Mouse (Mus musculus): ENCODE data around the gene Pipox.

The Pipox gene

DNA sequence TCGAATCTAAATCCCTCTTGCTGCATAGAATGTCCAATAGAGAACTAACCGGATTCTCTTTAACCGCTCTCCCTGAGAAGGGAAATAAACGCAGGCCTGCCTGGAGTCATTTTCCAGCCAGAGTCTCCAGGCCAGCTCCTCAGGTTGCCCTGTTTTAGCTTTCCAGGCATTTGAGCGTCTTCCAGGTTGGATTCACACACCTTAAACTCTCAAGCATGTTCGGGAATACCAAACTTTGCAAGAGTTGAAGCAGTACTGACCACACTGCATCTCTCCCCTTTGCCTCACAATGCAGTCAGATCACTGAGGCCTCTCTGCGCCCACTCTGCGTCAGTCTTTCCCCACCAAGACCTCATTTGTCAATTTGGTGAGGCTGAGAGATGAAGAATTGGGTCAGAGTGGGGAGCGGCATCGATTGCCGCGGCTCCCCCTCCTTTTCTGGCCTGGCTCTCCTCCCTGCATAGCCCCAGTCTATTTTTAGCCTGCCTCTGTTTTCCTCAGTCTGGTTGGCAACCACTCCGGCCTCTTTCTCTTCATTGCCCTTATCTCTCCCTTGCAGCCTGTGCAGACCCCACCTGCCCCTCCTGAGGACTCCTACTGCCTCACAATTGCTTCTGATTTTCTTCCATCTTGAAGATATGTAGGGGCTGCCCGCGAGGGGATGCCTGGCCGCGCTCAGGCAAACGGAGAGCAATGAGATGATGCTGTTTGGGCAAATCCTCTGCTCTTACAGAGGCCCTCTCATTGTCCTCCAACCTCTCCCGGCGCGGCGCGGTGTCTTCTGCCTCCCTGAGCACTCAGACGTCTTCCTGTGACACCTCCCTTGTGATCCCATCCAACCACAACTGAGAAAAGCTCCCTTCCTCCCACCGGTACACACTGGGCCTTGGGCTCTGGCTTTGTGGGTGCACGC, 17.8 kb downstream of the Pipox start:
- peak in 1 of 2 experiments; percentile 14 for DNase-seq (ENCODE audit: low spot score in 2 of 2)

- DNase-seq (ENCODE audit: low spot score in 2 of 2): no peak
Measured at GRCm38 (mm10) chr11:77875269-77875668, 18.6 kb downstream of the Pipox start.

DNA sequence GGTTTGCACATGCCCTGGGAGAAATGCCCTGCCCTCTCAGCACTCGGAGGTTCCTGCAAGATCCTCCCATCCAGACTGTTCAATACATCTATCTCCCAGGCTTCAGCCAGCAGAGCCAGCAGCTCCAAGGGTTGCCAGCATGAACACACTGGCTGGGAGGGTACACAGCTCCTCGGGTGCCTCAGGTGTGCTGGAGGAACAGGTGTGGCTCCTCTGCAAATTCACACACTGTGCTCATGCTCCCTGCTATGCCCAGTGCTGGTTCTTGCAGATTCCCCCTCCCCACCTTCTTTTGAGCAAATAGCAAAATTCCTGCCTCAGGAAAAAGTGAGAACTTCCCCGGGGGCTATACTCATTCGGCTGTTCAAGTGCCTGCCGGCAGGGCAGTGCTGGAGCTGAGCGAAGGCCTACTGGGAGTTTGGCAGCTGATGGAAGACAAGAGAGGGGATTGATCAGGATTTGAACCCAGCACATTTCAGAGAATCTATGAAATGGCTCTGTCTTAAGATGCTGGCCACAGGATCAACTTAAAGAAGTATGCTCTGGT, 19.1 kb downstream of the Pipox start:
- DNase-seq (ENCODE audit: low spot score in 2 of 2): no peak

- no peak for DNase-seq (ENCODE audit: low spot score in 2 of 2)
Measured at GRCm38 (mm10) chr11:77873116-77873515, 20.8 kb downstream of the Pipox start.

DNA sequence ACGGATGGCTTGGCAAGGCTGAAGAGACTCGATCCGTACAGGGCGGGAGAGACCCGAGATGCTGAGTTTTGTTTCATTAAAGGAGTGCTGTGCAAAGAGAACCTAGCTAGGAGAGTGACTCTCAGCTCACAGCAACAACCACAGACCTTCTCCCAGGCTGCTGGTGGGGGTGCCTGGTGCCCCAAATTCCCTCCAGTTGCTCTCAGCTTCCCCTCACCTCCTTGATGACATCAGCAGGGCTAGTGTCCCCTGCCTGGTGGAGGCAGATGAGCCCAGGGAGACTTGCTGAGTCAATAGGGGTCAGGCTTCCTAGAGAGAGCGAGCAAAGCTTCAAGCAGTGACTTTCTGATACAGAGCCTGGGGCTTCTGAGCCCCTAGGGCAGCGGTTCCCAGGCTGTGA, 21.2 kb downstream of the Pipox start:
- no peak for DNase-seq (ENCODE audit: low spot score in 2 of 2)

DNA sequence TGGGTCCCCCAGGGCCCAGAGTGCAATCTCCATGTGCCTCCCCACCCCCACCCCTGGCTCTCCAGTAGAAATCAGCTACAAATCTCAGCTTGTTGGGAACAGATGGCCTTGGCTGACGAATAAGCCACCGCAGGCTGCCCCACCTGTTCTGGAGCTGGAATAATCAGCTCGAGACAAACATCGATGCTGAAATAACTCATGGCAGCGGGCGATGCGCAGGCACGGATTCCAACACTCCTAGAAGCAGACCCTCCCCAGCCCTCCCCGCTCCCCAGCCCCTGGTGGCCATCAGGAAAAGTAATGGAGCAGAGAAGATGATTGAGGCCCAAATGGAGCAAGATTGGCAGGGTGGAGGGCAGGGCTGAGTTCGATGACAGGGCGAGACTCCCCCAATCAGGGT, 21.7 kb downstream of the Pipox start:
- no peak for DNase-seq (ENCODE audit: low spot score in 2 of 2)

DNA sequence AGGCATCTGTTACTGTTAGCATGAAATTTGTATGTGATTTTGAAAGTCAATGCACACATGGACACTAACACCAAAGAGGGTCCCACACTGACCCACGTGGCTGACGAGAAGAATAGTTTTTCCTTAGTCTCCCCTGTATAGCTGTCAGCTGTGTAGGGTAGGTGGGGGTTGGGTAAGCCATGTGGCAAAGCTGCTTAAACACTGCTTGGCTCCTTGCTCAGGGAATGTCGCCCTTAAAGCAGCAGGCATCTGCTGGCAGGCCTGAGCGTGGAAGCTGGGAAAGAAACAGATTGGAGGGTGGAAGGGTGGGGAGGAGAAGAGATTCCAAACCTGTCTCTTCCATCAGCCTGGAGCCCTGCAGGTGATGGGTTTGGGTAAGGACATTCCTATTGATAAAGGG, 22.5 kb downstream of the Pipox start:
- peak in 1 of 2 experiments; percentile 57 for DNase-seq (ENCODE audit: low spot score in 2 of 2)

GRCm38 (mm10) chr11:77867419-77868083, 26.3 kb downstream of the Pipox start:
- no peak for DNase-seq (ENCODE audit: low spot score in 2 of 2)

- DNase-seq (ENCODE audit: low spot score in 2 of 2): no peak
Measured at GRCm38 (mm10) chr11:77864771-77865170, 29.1 kb downstream of the Pipox start.

DNA sequence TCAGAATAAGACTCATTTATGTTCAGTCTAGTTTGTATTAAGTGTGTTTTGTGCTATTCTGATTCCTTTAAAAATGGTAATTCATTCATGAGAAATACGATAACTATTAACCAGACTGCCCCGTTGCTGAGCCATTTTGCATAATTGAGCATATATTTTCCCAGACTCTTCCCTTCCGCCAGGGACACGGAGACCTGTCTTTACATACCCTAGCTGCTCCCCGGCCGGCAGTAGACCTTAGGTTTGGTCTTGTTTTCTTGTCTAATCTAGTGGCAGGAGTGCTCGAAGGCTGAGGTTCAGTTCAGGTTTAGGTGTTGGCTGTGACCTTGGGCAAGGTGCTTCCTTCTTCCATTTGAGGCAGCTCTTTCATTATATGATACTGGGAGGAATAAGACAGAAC, 31.0 kb downstream of the Pipox start:
- no peak for DNase-seq (ENCODE audit: low spot score in 2 of 2)

GRCm38 (mm10) chr11:77860947-77861346, 32.9 kb downstream of the Pipox start:
- DNase-seq (ENCODE audit: low spot score in 2 of 2): no peak

DNA sequence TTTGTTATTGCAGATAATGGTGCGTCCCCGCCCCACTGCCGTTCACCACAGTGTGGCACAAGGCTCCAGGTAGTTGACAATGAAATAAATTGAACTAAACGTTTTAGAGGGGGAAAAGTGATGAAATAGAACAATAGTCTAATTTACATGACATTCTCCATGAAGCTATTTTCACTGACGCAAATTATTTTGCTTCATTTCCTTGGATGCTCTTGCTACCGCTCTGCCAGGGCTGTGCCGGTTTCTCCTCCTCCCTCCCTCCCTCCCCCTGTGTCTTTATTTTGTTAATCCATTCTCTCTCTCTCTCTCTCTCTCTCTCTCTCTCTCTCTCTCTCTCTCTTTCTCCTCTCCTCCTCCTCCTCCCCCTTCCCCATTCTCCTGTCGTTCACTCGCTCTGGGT, 35.3 kb downstream of the Pipox start:
- DNase-seq (ENCODE audit: low spot score in 2 of 2): no peak

GRCm38 (mm10) chr11:77857089-77857488, 36.8 kb downstream of the Pipox start:
- no peak for DNase-seq (ENCODE audit: low spot score in 2 of 2)

GRCm38 (mm10) chr11:77855396-77855795, 38.5 kb downstream of the Pipox start:
- no peak for DNase-seq (ENCODE audit: low spot score in 2 of 2)

DNA sequence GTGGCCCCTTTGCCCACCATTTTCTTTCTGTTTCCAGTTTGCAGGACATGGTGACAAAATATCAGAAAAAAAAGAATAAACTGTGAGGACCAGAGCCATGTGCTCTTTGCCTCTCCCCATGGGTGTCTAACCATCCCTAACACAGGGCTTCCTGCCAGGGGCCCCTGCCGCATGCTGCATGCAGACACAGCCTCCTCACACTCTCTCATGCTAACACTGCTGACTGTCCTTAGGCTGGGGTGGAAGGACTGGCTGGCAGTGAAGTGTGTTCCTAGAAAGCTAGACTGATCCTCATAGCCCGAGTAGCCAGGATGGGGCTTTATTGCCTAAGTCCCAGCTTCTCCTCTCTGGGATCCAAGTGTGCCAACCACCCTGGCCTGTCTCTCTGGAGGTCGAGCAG, 39.3 kb downstream of the Pipox start:
- no peak for DNase-seq (ENCODE audit: low spot score in 2 of 2)

DNA sequence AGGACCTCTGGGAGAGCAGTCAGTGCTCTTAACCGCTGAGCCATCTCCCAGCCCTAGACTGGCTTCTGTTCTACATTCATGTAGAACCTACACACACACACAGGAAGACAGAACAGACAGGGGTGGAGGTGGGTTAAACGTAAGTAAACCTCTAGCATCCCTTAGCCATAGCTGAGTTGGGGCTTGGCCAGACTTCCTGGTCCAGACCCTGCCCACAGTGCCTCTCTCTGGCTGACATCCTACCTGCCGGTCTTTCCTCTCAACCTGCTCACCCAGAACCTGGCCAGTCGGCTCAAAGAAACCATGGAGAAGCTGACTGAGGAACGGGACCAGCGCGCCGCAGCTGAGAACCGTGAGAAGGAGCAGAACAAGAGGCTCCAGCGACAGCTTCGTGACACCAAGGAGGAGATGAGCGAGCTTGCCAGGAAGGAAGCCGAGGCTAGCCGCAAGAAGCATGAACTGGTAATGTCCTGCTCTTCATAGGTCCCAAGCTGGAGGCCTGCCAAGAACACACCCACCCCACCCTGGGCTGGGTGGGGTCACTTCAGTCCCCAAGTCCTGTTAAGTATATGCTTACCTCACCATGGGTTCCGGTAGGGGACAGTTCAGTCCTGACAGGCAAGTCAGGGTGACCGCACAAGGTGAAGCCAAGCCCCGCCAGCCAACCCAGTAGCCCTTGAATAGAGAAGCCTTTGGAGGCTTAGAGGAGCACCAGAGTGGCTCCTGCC, 40.8 kb downstream of the Pipox start:
- DNase-seq (ENCODE audit: low spot score in 2 of 2): no peak

DNA sequence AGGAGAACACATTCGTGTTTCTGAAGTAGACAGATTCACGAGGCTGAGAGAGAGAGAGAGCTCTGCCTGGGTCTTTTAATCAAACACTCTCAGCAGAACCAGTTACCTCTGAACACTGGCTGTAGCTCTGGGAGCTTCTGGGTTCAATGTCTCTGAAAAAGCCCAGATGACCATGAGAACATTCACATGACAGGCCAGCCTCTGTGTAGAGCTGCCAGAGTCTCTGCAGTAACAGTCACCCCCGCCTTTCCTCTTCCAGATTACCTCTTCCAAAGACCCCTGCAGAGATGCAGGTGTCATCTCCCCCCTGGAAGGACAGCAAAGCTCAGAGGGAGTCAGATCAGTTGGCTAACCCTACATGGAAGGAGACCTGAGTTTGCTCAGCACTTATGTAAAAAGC, 41.7 kb downstream of the Pipox start:
- no peak for DNase-seq (ENCODE audit: low spot score in 2 of 2)

DNA sequence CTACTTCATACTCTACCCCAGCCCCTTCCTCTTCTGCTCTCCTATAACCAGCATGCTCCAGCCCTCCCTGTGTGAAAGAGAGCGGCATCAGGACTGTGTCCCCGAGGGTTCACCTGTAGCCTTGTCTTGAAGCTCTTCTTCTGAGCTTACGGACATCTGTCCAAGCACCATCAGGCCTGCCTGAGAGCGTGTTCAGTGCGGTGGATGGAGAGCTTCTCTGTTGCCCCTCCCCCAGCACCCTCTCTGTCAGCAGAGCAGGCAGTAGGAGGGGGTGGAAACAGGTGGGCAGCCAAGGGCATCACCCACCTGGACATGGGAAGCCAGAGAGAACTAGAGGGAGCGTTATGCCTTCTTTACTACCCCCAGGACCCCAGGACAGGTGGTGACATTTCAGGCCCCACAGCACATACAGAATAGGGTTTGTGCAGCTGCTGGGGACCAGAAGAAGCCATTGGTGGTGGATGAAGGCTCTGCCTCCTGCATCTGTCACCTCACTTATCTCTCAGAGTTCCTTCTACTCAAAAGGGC, 42.3 kb downstream of the Pipox start:
- no peak for DNase-seq (ENCODE audit: low spot score in 2 of 2)

DNA sequence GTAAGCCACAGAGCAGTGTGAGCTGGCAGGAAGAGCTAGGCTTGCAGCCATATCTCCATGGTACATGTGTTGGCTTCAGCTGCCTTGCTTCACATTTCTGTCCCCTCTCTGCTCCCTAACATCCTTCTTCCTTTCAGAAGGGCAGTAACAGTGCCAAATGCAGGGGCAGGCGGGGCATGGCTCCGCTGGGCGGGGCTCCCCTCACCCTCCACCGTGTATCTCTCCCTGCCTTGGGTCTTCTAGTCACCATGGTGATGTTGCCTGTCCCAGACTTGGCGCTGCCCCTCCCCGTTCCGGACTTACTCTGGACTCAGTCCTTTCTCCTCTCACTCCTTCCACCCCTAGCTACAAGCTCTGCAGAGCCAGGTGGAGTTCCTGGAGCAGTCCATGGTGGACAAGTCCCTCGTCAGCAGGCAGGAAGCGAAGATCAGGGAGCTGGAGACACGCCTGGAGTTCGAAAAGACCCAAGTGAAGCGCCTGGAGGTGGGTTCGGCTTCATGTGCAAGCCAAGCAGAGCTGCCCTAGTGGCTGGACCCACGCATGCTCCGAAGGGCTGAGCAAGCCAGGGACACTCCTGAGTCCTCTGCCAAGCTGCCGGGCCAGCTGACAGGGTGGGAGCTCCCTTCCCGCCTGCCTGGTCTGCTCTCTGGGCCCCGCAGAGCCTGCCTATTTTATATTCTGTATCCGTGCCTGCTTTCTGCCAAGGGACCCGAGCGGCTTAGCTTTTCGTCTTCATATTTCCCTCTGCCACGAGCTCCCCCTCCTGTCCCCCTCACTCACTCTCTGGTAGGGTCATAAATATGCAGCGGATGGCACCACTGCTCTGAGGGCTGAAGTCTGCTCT, 43.3 kb downstream of the Pipox start:
- DNase-seq (ENCODE audit: low spot score in 2 of 2): no peak

GRCm38 (mm10) chr11:77849151-77849550, 44.7 kb downstream of the Pipox start:
- no peak for DNase-seq (ENCODE audit: low spot score in 2 of 2)

GRCm38 (mm10) chr11:77848131-77848530, 45.8 kb downstream of the Pipox start:
- no peak for DNase-seq (ENCODE audit: low spot score in 2 of 2)

Data from frontal cortex, postnatal 25 days (tissue).